Mouse (Mus musculus): ENCODE data around the gene Tspan5.

Tspan5 gene

DNA sequence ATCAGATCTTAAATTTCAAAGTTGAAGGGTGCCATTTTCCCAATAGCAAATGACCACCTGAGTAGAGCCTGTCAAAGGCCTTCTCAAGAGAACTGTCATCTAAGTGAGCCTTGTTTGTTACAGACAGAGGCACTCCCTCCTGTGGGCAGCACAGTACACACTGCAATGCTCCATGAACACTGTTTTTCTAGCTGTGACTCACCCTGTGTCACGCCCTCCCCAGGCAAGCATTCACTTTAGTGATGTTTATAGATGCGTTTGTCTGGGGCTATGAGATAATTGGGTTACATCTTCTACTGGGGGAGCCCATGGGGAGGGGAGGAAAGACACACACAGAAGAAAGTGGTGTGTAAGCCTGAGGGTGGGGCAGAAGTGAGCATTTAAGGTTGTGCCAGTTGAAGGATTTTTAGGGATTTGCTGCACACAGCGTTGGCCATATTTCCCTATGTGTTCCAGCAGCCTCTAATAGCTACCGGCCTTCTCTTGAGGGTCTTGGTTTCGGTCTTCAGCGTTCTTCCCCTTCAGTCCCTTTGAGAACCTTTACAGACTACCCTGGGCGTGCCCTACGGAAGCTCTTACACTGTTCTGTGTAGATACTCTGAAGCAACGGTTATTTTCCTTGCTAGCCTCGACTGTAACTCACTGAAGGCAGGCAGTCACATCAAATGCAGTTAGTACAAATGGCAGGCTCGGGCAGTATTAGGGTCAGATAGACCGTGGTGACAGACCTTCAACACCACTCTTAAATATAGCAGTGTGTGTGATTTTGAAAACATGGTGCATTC is 29.7 kb downstream of the Tspan5 start:
- peak; percentile 86 for DNase-seq (ENCODE audit: low read depth, low spot score)

DNA sequence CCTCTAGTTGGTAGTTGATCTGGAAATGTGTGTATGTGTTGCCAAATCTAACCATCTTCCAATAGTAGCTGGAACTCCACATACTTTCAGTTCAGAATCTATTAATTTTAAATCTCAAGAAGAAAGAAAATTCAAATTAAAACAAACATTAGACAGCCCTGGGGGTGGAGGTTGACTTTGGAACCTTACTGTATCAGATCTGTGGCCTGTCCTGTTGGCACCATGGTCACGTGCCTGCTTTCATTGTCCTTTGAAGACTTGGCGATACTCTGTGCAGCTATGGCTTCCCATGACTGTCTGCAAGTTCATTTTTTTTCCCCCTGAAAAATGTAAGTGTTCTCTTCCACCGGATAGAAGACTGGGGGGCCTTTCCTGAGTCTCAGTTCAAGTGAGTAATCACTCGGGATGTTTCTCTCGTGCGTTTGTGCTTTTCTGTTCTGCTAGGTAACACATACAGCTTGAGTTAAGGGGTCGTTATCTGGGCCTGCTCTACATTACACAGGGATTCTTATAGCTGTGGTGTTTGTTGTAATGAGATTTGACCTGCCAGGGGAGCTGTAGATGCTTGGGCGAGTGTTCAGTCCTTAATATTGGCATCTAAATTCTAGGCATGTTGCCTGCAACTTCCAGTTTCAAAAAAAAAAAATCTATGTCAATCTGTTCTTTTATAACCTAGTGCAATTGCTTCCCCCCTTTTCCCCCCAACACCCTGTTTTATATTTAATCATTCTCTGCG is 32.0 kb downstream of the Tspan5 start:
- no peak for DNase-seq (ENCODE audit: low read depth, low spot score)

DNA sequence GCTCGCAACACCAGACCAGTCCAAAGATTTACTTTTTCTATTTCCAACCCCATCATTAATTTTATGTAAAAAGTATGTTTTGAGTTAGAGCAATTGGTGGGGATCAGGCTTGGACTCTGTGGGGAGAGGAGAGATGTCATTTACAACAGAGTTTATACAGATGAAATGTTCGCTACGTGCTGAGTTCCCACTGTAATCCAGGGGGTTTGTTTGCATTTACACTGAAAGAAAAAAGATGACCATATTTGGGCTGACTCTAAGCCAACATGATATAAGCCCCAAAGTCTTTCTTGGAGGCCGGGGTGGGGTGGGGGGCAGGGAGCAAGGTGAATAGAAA is 32.6 kb downstream of the Tspan5 start:
- no peak for DNase-seq (ENCODE audit: low read depth, low spot score)

DNA sequence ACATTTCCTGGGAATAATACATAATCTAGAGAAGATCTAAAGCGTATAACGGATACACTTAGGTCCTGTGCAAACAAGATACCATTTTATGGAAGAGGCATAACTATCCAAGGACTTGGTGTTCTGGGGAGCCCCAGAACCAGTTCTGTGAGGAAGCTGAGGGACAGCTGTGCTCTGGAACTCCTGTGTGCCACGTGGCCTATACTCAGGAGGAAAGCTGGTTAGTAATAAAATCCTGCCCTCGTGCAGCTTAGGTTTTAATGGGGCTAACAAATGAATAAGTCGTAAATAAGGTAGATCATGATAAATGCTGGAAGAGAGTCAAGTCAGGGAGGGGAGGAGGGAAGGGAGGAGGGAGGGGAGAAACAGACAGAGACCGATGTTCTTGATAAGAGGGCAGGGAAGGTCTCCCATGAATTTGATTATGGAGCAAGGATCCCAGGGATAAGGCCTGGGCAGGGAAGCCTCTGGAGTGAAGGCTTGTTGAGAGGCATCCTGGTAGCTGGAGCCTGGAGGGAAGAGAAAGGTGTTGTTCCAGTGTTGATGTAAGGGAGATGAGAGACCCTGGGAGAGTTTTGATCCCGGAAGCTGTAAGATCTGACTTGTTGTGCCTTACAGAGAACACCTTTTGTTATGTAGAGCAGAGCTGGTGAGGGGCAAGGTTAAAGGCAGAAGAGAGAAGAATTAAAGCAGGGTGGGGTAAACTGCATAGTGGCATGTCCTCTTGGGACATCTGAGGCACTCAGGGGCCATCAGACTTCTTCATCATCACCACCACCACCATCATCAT is 34.1 kb downstream of the Tspan5 start:
- DNase-seq (ENCODE audit: low read depth, low spot score) = no peak

DNA sequence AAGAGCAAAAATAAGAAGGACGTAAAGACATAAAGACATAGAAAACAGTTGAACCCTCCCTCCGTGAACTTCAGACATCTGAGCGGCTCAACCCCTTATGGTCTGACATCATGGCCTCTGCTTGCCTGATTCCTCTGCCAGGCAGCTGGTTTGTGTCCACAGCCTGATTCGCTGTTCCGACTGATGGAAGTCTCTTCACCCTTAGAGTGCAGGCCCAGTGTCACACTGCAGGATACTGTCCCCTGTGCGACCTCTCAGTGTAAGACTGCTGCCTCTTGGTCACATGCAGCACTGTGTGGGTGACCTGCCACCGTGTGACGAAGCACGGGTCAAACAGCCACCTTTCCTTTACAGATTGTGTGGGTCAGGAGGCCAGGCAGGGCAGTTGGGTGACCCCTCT is 39.5 kb downstream of the Tspan5 start:
- no peak for DNase-seq (ENCODE audit: low read depth, low spot score)

- DNase-seq (ENCODE audit: low read depth, low spot score) = no peak
Observed at GRCm38 (mm10) chr3:138783859-138784640, 42.1 kb downstream of the Tspan5 start.

DNA sequence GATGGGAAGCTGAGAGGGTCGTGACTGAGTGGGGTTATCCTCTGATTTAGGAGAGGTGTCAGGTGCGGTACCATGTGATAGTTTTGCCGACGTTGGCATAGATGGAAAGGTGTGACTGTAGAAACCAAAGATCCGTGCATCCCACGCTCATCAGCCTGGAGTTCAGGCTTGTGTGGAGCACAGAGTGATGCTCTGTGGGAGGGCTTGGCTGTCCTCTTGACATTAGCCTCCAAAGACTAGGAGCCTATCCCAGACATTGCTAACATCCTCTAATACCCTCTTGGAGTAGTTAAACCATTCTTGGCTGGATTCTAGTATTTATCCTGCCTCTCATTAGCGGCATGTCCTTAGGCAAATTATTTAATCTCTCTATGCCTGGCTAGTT is 42.6 kb downstream of the Tspan5 start:
- no peak for DNase-seq (ENCODE audit: low read depth, low spot score)

GRCm38 (mm10) chr3:138787758-138788488 is 45.9 kb downstream of the Tspan5 start:
- DNase-seq (ENCODE audit: low read depth, low spot score) = no peak

DNA sequence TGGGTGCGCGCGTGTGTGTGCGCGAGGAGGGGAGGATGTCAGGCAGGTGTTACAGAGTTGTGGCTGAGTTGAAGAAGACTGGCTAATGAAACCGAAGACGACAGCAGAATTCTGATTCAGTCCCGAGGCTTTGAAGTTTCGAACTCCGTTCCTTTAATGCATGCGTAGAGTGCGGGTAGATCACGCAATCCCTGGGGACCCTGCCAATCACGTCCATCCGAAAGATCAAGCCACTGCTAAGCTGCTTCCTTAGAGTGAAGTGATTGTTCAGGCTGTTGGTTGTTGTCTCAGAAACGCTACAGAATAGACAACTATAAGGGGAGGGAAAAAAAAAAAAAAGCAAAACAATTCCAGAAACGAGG is 46.5 kb downstream of the Tspan5 start:
- DNase-seq (ENCODE audit: low read depth, low spot score) = no peak

DNA sequence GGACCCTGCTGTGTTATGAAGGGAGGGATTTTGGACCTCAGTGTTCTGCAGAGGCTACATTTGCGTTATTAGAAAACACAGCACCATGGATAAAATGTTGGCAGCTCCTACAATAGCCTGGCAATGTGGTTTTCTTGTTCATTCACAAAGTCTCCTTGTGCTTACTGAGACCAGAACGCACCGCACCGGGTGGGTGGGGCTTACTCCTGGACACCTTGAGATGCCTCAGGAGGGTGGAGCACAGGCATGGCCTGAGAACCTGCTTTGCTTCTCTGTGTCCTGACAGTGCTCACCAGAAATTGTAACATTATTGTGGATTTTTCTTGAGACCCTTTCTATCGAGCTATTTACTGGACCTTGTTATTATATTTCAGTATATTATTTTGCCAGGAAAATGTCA is 47.3 kb downstream of the Tspan5 start:
- DNase-seq (ENCODE audit: low read depth, low spot score) = no peak

DNA sequence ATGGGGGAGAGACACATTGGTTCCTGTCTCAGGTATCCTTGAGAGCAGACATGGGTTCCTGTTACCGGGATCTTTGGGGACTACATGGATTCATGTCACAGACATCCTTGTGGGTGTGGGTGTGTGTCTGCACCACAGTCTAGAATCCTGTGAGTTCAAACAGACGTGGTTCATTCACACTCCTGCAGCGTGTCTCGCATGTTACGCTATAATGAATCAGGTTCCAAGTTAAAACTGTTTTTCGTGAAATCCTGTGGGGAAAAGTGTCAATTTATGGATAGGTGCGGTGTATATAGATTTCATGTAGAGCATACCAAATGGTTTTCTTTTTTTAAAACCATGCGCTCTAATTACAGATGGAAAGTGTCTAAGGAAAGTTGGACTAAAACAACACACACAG is 52.5 kb downstream of the Tspan5 start:
- no peak for DNase-seq (ENCODE audit: low read depth, low spot score)

DNA sequence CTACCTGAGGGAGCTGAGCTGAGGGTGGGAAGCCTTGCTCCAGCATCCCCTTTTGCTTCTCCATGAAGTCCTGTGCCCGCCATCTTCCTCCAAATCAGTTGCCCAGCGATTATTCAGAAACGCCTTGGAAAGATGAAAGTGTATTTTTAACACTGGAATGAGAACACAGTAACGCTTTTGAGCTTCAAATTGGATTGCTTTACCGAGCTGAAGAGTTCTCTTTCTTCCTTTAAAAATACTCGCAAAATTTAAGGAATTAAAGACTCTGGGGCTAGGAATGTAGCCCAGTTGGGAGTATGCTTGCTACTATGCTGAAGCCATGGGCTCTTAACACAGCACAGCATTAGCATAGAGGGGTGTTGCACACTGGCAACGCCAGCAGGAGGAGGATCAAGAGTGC is 54.0 kb downstream of the Tspan5 start:
- no peak for DNase-seq (ENCODE audit: low read depth, low spot score)

DNA sequence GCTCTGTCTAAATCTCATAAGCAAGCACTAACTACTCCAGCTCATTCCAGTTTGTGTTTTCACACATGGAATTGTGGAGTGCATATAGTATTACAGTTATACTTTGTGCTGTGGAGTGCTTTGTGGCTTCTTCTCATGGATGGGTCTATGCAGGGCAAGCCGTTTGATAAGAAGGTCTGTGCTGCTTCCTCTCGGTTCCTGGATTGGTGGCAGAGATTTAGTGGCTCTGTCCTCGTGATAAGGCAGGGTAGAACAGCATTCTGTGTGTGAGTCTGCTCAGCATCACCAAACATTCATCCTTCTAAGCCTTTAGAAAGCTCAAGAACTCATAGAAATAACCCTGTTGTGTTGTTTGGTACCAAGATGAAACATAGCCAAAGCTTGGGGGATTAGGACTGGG is 54.6 kb downstream of the Tspan5 start:
- DNase-seq (ENCODE audit: low read depth, low spot score) = no peak

DNA sequence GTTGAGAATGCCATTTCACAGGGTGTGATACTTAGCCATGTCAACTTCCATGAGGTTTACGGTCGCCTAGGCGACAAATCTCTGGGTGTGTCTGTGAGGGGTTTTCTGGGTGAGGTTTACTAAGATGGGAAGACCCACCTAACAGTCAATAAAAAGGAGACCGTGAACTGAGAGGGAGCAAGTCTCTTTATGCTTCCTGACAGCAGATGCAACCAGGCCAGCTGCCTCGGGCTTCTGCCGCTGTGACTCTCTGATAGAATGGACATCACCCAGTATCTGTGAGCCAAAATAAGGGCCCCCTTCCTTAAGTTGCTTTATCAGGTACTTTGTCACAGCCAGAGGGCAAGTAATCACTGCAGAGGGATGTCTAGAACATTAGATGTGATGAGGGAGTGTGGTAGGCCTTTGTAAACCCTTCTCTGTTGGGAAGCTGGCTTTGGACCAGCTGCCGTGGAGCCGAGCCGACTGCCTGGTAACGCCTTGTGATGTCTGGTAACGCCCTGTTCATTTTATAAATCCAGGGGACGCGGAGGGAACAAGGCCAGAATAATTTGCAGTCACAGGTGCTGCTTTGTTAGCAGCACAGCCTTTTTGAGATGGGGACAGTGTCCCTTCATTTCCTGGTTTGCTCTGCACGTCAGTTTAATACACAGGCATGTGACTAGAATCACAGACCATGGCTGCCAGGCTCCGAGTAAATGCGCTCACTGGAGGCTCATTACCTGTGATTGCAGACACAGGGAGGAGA is 58.8 kb downstream of the Tspan5 start:
- DNase-seq (ENCODE audit: low read depth, low spot score) = no peak

- DNase-seq (ENCODE audit: low read depth, low spot score) = no peak
Observed at GRCm38 (mm10) chr3:138801661-138802060, 59.7 kb downstream of the Tspan5 start.

DNA sequence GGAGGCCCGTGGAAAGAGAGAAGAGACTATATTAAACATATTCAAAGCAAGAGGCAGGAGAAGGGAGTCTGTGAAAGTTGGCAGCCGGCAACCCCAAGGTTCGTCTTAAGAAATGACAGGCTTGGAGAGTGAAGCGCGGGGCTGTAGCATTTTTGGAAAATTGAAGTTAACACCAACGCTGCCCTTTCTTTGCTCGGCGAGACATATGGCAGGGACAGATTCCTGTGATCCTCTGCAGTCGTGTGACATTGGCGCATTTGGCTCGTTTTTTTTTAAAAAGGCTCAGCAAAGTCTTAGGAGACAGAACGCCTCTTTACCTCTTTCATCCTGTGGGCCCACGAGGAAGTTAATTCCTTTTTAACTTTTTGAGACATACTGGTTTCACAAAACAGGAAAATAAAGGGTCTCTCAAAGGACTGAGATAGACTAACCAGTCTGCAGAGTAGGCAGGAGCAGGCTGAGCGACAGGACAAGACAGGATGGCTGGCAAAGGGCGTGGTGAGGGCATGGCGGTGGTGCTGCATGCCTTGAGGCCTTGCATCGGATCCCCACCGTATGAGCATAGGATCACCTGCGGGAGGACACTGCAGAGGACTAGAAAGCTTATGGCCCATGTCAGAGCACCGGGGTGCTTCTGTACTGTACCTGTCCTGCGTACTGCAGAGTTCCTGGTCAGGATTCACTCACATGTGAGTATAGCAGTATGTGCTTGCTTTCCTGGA is 60.9 kb downstream of the Tspan5 start:
- no peak for DNase-seq (ENCODE audit: low read depth, low spot score)

GRCm38 (mm10) chr3:138803444-138804085 is 61.6 kb downstream of the Tspan5 start:
- no peak for DNase-seq (ENCODE audit: low read depth, low spot score)

DNA sequence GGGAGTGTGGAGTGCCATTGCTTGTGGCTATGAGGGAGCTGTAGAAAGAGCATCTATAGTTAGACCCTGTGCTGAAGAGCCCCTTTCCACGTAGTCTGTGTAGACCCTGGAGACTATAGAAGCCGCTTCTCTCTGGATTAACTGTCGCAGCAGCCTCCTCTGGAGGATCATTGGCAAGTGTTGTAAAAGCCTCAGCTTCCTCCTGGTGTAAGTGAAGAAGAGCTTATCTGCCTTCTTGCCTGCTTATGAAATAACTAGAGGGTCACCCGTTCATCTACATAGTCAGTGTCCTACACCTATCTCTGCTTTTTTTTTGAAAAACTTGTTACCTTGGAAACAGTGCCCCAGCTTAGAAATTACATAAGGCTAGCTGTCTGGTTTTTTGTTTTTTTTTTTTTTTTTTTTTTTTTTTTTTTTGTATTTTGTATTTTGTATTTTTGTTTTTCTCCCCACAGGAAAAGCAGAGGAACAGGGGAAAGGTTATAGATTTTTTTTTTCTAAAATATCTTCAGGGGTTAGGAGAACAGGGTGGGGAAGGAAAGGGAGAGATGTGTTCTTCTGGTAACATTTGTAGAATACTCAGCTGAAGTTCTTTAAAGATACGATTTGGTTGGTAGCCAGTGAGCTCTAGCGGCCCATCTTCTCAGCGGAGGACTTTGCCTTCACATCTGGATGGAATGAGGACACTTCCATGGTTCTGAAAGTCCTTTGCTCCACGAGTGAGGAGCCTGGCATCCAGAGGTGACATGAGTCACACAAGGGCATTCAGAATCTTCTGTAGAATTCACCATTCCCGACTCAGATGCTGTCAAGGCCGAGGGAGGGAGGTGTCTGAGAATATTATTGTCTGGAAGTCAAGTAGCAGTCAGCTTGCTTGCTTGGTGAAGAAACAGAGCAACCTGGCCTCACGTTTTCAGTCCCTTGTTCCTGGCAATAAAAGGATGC is 62.4 kb downstream of the Tspan5 start:
- DNase-seq (ENCODE audit: low read depth, low spot score) = peak; percentile 81

All from 3T3-L1 (cell line).